Mouse (Mus musculus) cerebellum, postnatal 10 days (tissue): ENCODE measurements at regions not wholly inside any gene's neighbourhood (a gene's known extent, or its start where the extent isn't known, plus 50 kb on each side); places are given as distances from the start of the nearest gene placed in this dataset.

Experiments used
- DNase-seq, 2 experiments: peaks; one replicate each; pipeline ENCODE4 v3.0.0; 2021; ENCODE audit warnings: mixed read lengths in 2 of 2

DNA sequence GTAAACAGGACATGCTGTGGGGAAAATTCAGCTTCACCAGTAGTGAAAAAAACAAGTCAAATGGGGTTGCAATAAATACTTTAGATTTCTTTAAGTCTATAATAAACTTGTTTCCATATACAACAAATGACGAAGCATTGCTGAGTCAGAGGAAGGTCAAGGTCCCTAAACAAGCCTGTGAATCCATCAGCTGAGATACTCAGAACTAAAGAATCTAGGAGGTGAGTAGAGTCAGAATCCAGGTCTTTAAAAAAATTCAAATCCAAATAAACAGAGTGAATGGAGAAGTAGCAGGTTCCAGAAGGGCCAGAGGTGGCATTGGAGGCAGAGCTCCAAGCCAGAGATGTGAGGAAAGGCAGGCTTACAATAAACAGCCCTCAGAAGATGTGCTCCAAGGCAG is 2301.1 kb upstream of the Gm7489 start:
- DNase-seq, result no peak

DNA sequence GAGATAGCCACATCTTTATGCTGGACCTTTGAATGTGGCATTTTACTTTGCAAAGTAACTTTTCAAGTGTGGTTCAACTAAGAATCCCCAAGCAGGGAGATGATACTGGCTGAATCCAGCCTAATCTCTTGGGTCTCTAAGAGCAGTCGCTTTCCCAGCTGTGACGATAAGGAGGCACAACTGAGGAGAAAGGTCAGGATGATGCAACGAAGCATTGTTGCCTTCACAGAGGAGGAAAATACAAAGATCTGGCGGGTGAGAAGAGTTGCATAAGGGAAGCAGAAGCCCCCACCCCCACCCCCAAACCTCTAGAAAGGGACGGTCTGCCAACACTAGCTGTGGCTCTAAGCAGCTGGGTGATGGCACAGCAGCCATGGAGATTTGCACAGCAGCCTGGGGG is 2298.6 kb upstream of the Gm7489 start:
- no peak for DNase-seq

DNA sequence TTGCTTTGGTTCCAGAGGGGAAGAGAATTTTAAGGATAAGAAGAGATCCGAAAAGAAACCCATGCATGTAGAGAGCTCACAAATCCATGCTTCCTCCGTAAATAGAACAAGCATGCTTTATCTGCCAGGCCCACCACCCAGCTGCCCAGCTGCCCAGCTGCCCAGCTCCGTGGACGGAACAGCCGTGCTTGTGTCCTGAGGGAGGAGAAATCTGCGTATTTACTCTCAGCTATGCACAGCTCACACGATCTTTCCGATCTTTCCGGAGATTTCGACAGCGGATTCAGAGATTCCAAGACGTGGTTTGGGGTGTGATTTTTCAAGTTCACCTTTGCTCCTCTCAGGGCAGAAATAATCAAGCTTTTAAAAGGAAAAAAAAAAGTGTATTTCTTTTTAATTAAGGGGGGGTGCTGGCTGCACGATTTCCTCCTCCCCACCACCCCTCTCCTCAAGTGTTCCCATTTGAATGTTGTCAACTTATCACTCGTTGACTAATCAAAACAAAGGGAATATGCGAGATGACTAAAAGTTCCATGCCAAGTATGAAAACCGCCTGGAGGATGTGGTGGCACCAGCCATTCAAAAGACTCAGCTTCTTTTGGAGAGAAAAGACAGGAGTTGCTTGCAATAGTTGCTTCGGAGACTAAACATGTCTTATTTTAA is 2293.2 kb upstream of the Gm7489 start:
- peak; percentile 36 to 53 for DNase-seq

DNA sequence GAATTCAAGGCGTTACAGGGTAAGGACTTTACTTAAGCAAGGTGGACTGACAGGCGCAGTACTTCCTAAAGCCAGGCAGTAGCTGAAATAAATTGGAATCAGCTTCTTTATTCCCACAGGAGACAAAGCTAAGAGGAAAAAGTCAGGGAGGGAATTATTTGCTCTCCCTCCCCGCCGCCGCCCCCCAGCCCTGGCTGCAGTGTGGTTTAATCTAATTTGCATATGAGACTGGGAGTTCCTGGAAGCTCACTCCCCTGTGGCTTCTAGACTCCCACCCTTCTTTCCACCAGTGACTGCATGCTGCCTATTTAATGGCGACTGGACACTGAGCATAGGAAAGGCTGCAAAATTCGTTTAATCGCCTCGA is 2292.7 kb upstream of the Gm7489 start:
- peak; percentile 32 to 38 for DNase-seq

DNA sequence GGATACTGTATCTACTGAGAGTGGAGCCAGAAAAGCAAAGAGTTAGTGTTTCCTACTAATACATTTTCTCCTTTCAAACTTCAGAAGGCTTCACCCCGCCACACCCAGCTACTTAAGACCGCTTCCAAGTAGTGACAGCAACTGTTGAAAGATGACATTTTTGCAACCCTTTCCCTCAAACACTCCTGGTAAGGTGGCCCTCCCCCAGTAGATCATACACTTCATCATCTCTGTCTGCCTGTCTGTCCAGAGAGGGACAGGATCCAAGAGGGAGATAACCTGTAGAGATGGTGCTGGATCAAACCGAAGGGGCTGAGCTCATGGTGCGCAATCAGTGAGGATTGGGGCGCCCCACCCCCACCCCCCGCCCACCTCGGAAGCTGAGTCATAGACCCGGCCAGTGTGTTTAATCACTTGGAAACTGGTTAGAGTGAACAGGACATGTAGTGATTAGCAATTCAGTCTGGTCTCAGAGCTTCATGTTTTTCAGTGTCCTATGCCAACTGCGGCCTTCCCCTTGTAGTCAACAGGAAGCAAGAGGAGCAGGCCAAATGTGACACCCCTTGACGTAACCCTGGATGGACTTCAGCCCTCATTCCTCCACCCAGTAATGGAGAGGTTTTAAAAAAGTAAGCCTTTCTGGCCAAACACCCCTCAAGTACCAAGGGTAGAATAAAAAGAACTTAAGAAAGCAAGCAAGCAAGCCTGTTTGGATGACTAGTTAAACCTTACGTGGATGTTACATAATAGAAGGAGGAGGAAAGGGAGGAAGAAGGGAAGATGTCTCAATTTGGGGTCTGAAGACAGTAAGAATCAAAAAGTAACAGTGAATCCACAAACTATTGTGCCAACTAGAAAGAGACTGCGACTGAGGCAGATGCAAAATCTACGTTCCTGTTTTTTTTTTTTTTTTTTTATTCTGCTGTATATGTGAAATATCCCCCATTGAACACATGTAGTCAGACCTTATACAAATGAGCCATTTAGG is 2291.9 kb upstream of the Gm7489 start:
- DNase-seq, result peak; percentile 15 to 26

GRCm38 (mm10) chr15:51594060-51594459 is 2290.6 kb upstream of the Gm7489 start:
- no peak for DNase-seq

DNA sequence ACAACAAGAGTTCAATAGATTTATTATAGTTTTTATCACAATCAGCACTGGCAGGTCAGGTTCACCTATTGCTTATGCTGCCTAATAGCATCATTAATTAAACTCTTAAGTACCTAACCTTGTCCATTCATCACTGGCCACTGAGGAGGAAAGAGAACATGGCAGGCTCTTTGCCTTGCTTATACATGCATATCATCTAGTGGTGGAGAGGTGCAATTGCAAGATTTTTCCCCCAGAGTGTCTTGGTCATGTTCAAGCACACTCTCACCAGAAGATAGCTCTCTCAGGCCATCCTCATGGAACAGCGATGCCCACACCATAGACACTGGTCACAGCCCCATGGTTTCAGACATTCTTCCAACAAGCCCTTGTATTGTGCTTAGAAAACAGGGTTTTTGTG is 2289.1 kb upstream of the Gm7489 start:
- peak; percentile 39 to 47 for DNase-seq

- DNase-seq, result no peak
Observed at GRCm38 (mm10) chr15:51597841-51598240, 2286.9 kb upstream of the Gm7489 start.

DNA sequence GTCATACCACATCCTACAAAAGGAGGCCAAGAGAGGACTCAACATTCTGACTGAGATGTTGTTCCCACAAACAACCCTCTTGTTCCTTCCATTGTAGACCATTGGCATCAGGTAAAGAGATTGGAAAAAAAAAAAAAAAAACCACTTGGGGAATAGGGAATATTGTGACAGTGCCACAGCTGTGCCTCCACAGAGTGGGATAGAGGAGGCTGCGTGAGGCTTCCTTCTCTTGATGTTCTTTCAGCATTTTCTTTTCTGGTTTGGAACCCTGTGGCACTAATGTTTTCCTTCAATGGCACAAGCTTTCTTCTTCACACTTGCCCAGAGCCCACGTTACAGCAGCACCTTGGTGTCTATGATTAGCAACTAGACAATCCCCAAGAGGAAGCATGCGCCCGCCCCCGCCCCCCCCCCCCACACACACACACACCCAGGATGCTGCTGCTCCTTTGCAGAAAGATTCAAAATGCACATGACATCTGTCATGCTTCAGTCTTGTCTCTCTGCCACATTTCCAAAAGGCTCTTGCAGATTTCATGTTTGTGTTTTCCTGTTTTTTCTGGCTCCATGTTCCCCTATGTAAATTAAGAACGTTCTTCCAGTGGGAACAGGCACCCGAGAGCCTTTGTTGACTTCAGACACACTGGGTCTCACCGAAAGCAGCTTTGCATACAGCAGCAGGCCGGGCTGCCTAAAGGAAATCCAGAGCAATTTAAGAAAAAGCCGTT is 2283.4 kb upstream of the Gm7489 start:
- DNase-seq, result peak in 1 of 2 experiments; percentile 14

DNA sequence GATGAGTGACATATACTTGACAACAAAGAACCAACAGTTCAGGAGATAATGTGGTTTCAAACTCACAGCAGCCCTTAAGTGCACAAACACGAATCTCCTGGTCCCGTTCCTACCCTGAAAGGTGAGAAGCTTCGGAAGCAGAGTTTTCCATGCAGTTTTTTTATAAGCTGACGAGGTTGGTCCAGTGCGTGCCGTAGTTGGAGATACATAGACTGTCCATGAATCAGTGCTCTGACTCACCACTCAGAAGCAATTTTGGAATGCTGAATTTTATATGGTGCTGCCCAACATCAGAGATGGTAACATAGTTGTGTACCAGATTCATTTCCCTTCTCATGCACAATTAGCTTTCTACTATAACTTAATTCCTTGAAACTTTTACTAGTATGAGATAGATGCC is 2263.3 kb upstream of the Gm7489 start:
- DNase-seq, result no peak

DNA sequence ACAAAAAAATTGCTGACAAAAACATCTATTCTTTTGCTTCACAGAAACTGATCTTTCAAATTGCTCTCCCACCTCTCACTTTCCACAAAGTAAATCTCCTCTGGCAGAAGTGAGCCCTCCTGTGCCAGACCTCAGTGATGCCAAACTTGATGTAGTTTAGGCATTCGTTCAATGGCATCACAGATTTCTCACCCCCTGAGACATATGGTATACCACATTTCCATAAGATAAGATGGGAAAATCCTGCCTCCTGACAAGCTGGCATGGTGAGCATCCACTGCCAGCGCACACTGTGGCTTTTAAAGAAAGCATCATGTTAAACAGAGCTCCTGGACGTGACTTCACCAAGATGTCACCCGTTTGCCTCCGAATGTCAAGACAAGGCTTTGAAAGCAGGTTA is 2257.2 kb upstream of the Gm7489 start:
- no peak for DNase-seq

DNA sequence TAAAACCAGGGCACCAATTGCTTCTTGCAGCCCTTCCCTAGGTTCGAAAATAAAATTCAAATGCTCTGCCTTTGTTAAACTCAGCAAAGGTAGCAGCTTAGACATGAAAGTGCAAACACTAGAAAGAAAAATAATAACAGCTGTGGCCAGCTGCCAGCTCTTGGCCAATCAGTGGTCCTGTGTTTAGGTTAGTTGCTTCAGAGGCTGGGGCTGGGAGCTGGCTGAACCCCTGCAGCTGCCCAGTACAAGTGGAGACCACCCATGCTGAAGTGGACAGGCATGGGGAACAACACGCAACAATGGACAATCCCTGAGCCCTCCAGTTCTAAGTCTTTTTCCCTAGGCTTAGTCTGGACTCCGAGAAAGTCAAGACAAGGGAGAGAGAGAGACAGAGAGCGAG is 2256.2 kb upstream of the Gm7489 start:
- DNase-seq, result no peak

DNA sequence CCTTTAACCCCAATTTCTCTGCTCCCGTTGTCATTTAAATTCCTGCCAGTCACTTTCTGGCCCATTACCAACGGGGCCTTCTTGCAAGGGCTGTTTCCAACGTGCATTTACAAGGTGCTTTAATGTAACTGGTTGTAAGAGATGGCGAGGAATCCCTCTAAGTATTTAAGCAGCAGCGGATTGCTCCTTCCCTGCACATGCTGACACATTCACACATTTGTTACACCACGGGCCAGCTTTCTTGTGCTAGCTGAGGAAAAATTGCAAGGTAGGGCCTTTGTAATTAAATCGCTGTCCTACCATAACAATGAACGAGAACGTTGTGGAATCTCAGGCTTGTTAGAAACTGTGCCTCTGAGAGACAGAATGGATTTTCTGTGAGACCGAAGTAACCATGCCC is 2252.8 kb upstream of the Gm7489 start:
- DNase-seq, result peak in 1 of 2 experiments; percentile 20

DNA sequence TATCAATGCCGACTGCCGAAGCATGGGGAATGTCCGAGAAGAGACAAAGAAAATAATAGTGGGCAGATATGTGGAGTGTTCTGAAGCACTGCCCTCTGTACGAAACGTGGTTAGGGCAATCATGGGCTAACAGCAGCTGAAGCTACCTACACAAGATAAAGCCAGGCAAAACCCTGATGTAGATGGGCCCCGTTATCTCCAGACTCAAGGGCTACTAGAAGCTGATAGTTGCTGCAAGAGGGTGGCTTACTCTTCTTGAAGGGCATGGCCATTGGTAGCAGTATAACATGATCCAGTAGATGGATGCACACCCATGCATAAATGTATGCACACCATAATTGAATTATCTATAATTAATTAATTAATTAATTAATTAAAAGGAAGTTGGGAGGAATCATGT is 2251.6 kb upstream of the Gm7489 start:
- no peak for DNase-seq

- peak; percentile 59 to 70 for DNase-seq
Observed at GRCm38 (mm10) chr15:51634726-51635125, 2250.0 kb upstream of the Gm7489 start.

DNA sequence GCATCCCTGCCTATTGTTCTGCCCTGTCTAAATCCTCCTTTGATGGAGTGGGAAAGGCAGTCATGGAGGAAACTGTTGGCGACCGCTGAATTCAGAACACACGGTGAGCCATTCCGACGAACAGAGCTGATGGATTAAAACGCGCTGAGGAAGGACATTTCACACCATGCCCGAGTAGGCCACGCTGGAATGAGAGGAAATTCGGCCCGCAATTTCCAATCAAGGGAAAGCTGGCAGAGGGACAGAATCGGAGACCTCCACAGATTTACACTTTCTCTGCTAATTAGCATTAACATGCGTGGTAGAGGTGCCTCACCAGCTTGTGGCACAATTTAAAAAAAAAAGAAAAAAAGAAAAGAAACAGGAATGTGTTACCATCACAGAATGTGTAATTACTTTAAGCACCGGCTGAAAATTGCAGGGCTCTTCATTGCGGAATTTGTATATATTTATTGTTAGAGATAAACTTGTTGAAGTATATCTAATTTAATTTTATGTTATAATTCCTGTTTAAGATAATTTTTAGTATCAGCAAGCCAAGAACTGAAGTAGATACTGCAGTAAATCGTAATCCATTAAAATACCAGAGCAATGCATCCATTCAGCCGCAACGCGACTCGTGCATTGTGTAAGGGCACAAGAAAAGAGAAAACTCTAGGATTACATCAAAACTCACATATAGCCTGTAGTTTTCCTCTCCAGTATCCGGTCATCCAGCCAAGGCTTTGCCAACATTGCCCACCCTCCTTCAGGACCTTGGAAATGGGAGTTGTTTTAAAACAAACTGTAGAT is 2249.4 kb upstream of the Gm7489 start:
- peak; percentile 75 to 78 for DNase-seq

DNA sequence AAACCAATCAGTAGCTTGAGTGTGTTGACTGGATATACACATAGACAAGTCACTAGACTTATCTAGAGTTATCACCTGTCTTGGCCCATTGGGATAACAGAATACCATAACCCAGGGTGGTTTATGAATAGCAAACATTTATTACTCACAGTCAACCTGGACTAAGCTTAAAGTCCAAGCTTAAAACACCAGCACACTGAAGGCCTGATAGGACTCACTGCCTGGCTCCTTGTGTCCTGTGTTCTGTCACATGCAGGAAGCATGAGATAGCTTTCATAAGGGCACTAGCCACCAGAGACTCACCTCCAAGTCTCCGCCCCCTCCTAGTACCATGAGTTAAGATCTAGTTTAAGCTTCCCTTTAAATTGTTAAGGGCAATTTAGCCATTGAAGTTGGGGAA is 2247.1 kb upstream of the Gm7489 start:
- DNase-seq, result no peak

GRCm38 (mm10) chr15:51643772-51644311 is 2240.9 kb upstream of the Gm7489 start:
- DNase-seq, result peak; percentile 56 to 70

DNA sequence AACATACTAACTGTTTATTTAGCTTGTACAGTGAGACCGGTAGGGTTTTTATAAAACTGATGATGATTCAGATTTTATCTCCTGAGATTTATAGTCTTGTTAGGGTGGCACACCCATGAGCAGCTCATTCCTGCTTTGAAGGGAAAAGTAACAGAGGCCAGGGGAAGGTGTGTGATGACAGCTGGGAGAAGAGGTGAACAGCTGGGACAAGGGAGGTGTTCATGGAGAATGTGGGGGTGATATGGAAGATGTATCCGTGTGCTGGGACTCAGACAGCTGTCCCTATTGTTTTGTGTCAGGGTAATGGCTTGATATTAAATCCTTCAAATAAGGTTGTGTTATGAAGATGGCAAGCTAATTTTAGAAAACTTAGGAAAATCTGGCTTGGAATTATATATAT is 2238.4 kb upstream of the Gm7489 start:
- DNase-seq, result no peak

DNA sequence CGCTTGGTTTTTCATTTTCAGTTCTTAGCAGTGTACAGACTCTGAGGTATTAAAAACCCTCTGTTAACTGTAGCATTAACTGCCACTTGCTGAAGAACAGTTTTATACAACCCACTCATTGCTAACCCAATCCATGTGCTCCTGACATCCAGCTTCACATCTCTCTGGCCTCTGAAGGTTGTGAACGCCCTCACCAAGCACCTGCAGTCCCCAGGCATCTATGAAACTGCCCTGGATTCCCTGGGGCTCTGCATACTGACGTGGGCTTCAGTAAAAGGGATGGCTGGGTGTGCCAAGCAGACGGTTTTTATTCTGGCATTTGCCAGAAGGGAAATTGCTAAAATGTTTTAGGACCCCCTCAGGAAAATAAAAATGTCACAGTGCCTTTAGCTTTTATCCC is 2232.2 kb upstream of the Gm7489 start:
- DNase-seq, result no peak

- no peak for DNase-seq
Observed at GRCm38 (mm10) chr15:51657621-51658020, 2227.1 kb upstream of the Gm7489 start.

- DNase-seq, result no peak
Observed at GRCm38 (mm10) chr15:51668340-51668739, 2216.4 kb upstream of the Gm7489 start.
